In genomic region chr5:99753368-99753767, GRCm38 (mm10) we compare ENCODE assay signal across 12 mouse cellular contexts. TPM values are rescaled to one million over a fixed set of nuclear protein-coding genes. Genes with fewer than 3 reads are reported as not detected.
DNase-seq lines count a peak whose midpoint lies in the region; ATAC-seq and TF ChIP-seq lines count a peak whose summit lies in the region.
"Had no signal": no experiment of that assay in that cellular context is flagged by ENCODE, and none has a peak within 500 bp of the region (broad histone marks: within the 10 kb centered on the region; RNA-seq: fewer than 3 reads in every experiment).

No protein-coding gene starts in this region.

- peaks cover 15% of the 10 kb centered on the region for H3K4me1 ChIP-seq in forebrain, embryonic 13.5 days
- H3K4me1 ChIP-seq in forebrain, embryonic 10.5 days = peaks cover 10% of the 10 kb centered on the region
- peaks cover 9% of the 10 kb centered on the region; the same call in 1 of the 2 replicates for H3K4me1 ChIP-seq in midbrain, embryonic 16.5 days (ENCODE audit: control insufficient read depth, insufficient read depth, low read length)
- H3K4me1 ChIP-seq: lung, embryonic 15.5 days had no signal

- peak overlapping the region; percentile 11; the same call in 1 of the 2 replicates for H3K4me2 ChIP-seq in forebrain, embryonic 13.5 days
- peak overlapping the region; percentile 31 for H3K4me2 ChIP-seq in midbrain, embryonic 16.5 days (ENCODE audit: low read length)
- H3K4me2 ChIP-seq: lung, embryonic 15.5 days had no signal

- no peak overlapping the region; the same call in 1 of the 2 replicates for H3K27ac ChIP-seq in forebrain, embryonic 13.5 days
- no peak overlapping the region for H3K27ac ChIP-seq in forebrain, embryonic 10.5 days
- peak overlapping the region; percentile 37; the same call in 1 of the 2 replicates for H3K27ac ChIP-seq in midbrain, embryonic 16.5 days (ENCODE audit: low read length)
- H3K27ac ChIP-seq: lung, embryonic 15.5 days had no signal

- TF ChIP-seq CTCF in brain, embryonic 14.5 days (IDR thresholded peaks at IDR 0.05; ENCODE audit: borderline replicate concordance, extremely low read depth, insufficient read depth, insufficient read length) = no peak

- H3K9me3 ChIP-seq in forebrain, embryonic 13.5 days (replicated peaks) = no peaks in the 10 kb centered on the region
- peaks cover 4% of the 10 kb centered on the region; the same call in 1 of the 2 replicates for H3K9me3 ChIP-seq in forebrain, embryonic 10.5 days
- no peaks in the 10 kb centered on the region for H3K9me3 ChIP-seq in midbrain, embryonic 16.5 days (replicated peaks; ENCODE audit: control insufficient read depth, low read length, poor library complexity, severe bottlenecking)
- H3K9me3 ChIP-seq: lung, embryonic 15.5 days had no signal

- no peak for TF ChIP-seq POLR2A in brain, embryonic 14.5 days (IDR thresholded peaks at IDR 0.05; ENCODE audit: borderline replicate concordance, extremely low read depth, insufficient read depth, insufficient read length, poor library complexity, severe bottlenecking)

- no peak for DNase-seq in forebrain, embryonic 10.5 days (ENCODE audit: extremely low spot score, low spot score)
- peak; percentile 61 for DNase-seq in brain, embryonic 14.5 days (ENCODE audit: low read depth)
- DNase-seq in layer of hippocampus, adult 18-20 months (ENCODE audit: low spot score in 2 of 2) = peak; percentile 39 to 63
- no peak for DNase-seq in thymus, adult 18-20 months
- no peak for DNase-seq in kidney, postnatal 4 days
- DNase-seq in cerebellum, adult 9-11 months = no peak
- DNase-seq: cerebellum, adult 8-10 months had no signal

- H3K27me3 ChIP-seq in forebrain, embryonic 13.5 days = no peaks in the 10 kb centered on the region
- H3K27me3 ChIP-seq in forebrain, embryonic 10.5 days (ENCODE audit: poor library complexity, severe bottlenecking) = no peaks in the 10 kb centered on the region
- no peaks in the 10 kb centered on the region for H3K27me3 ChIP-seq in midbrain, embryonic 16.5 days (ENCODE audit: control insufficient read depth, insufficient read depth, low read depth, low read length)
- H3K27me3 ChIP-seq: lung, embryonic 15.5 days had no signal

- WGBS in forebrain, embryonic 13.5 days = 61% methylated on average over 13 of the region's 13 CpGs
- 87% methylated on average over 13 of the region's 13 CpGs for WGBS in forebrain, embryonic 10.5 days
- 47% methylated on average over 13 of the region's 13 CpGs for whole genome bisulfite sequencing in midbrain, embryonic 16.5 days

- H3K9ac ChIP-seq in forebrain, embryonic 13.5 days = no peak overlapping the region
- 0 out of 2 replicates have a peak overlapping the region, but pooled peaks have one; percentile 45 for H3K9ac ChIP-seq in midbrain, embryonic 16.5 days (ENCODE audit: low read depth, low read length)
- H3K9ac ChIP-seq: lung, embryonic 15.5 days had no signal

- H3K4me3 ChIP-seq in forebrain, embryonic 13.5 days = no peak overlapping the region
- no peak overlapping the region for H3K4me3 ChIP-seq in forebrain, embryonic 10.5 days
- peak overlapping the region; percentile 2; the same call in 1 of the 2 replicates for H3K4me3 ChIP-seq in midbrain, embryonic 16.5 days (ENCODE audit: low read depth, low read length)
- H3K4me3 ChIP-seq: lung, embryonic 15.5 days; myocyte had no signal

- ATAC-seq in forebrain, embryonic 13.5 days = no peak
- ATAC-seq in midbrain, embryonic 16.5 days = no peak
- ATAC-seq: inflammation-experienced regulatory T-cells, adult 6 months had no signal

- no peaks in the 10 kb centered on the region for H3K36me3 ChIP-seq in forebrain, embryonic 13.5 days (ENCODE audit: poor library complexity, severe bottlenecking)
- no peaks in the 10 kb centered on the region for H3K36me3 ChIP-seq in forebrain, embryonic 10.5 days (replicated peaks)
- no peaks in the 10 kb centered on the region for H3K36me3 ChIP-seq in midbrain, embryonic 16.5 days (ENCODE audit: control insufficient read depth, insufficient read depth, low read length)
- H3K36me3 ChIP-seq: lung, embryonic 15.5 days had no signal

RNA-seq across cellular contexts. Expression of gene Rasgef1b, which starts 24.5 kb away (rescaled TPM):
- 62.1 and 81.3 TPM in 2 replicates for polyA plus RNA-seq in forebrain, embryonic 13.5 days (2015; fragmentation: Nextera tagmentation; extraction: Ambion mirVana)
- 8.4 and 9.5 TPM in 2 replicates for polyA plus RNA-seq in forebrain, embryonic 10.5 days (2016; fragmentation: Nextera tagmentation; extraction: Ambion mirVana)
- 37.4 and 42.7 TPM in 2 replicates for polyA plus RNA-seq in brain, embryonic 14.5 days (2012; rRNA removed)
- total RNA-seq in layer of hippocampus, adult 18-20 months (2021) = 10 to 100 TPM in 1 of 2 experiments, 1 to 10 TPM in 1; 9.3 to 11.2 TPM
- 59.7 and 69.0 TPM in 2 replicates for polyA plus RNA-seq in midbrain, embryonic 16.5 days (2015; fragmentation: Nextera tagmentation; extraction: Ambion mirVana)

Comparison
In these comparisons a context has a peak if more than half of its experiments do, and no peak if none do; other contexts are left out.
1. DNase-seq: peak in brain, embryonic 14.5 days (single experiment) and layer of hippocampus, adult 18-20 months (2 of 2); none in forebrain, embryonic 10.5 days (single experiment), thymus, adult 18-20 months (0 of 2), kidney, postnatal 4 days (0 of 2) and cerebellum, adult 9-11 months (single experiment).